Mouse (Mus musculus): ENCODE data around the gene P2ry13. TPM values are rescaled to one million over a fixed set of nuclear protein-coding genes. Genes with fewer than 3 reads are reported as not detected.

The P2ry13 gene
- polyA plus RNA-seq, 1 experiment: 1.9 TPM

DNA sequence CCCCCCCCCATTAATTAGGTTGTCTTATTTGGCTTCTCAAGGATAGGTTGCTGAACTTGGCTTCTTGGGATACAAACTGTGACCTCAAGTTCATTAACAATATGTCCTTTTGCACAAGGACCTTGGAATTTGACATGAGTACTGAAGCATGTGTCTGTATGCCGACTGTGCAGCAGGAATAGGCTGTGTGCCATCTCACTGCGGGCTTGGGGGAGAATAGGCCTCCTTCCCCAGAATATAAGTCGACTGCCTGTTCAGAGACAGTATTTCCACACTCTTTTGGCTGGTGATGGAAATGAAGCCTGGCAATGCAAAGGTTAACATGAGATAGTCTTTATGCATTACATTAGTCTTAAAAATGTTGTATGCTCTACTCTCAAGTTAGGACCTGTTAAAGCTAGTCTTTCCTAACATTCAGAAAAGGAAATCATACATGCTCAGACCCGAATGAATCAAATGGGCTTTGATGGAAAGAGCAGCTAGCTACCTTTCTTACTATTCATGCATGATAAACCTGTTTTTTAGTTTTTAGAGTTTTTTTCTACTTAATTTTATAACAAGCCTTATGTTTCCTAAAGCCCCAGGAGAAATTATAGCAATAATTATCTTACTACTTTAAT, 13.2 kb downstream of the P2ry13 start:
- peak; percentile 71 for DNase-seq (ENCODE audit: low read depth)

- no peak for DNase-seq (ENCODE audit: low read depth)
Observed at GRCm38 (mm10) chr3:59194938-59195337, 15.7 kb downstream of the P2ry13 start, which contains the start of gene Gpr87. Gpr87 (minus strand) TSS chr3:59195104.

DNA sequence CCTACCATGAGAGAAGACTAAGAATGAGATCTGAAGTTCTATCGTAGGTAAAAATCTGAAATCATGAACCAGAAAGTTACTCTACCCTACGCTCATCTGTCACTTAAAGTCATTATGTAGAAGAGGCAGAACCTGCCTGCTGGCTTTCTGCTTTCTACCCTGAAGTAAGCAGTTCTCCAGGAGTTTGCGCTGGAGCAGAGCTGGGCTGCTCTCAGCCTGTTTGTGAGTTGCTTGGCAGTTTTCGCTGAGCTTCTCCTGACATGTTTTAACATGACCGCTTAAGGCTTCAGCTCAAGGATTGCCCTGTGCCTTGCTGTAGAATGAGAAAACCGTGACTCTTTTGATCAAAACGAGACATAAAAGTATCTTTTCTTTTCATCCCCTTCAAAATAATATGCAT, 16.6 kb downstream of the P2ry13 start:
- peak; percentile 54 for DNase-seq (ENCODE audit: low read depth)

- DNase-seq (ENCODE audit: low read depth): no peak
Observed at GRCm38 (mm10) chr3:59191674-59192073, 19.0 kb downstream of the P2ry13 start.

- no peak for DNase-seq (ENCODE audit: low read depth)
Observed at GRCm38 (mm10) chr3:59187336-59187735, 23.3 kb downstream of the P2ry13 start.

DNA sequence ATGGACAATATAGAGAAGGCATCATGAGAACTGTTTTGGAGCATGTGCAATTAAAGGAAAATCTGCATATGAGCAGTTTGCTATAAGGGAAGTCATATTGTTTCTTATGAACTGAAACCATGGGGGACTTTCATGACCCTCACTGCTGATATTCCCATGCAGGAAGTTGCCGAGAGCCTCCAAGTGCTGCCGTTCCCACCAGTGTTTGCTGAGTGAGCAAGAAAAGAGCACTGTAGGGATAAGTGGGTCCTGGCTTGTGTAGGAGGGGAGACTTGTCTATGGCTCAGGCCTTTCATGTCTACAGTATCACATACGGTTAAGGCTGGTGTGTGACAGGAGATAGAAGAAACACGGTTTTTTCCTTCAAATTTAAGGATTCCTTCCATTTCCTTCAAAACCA, 25.0 kb downstream of the P2ry13 start:
- DNase-seq (ENCODE audit: low read depth): no peak

GRCm38 (mm10) chr3:59182129-59182528, 28.6 kb downstream of the P2ry13 start:
- no peak for DNase-seq (ENCODE audit: low read depth)

- no peak for DNase-seq (ENCODE audit: low read depth)
Observed at GRCm38 (mm10) chr3:59181134-59181533, 29.5 kb downstream of the P2ry13 start.

- no peak for DNase-seq (ENCODE audit: low read depth)
Observed at GRCm38 (mm10) chr3:59176871-59177270, 33.8 kb downstream of the P2ry13 start.

- no peak for DNase-seq (ENCODE audit: low read depth)
Observed at GRCm38 (mm10) chr3:59175234-59175633, 35.4 kb downstream of the P2ry13 start.

DNA sequence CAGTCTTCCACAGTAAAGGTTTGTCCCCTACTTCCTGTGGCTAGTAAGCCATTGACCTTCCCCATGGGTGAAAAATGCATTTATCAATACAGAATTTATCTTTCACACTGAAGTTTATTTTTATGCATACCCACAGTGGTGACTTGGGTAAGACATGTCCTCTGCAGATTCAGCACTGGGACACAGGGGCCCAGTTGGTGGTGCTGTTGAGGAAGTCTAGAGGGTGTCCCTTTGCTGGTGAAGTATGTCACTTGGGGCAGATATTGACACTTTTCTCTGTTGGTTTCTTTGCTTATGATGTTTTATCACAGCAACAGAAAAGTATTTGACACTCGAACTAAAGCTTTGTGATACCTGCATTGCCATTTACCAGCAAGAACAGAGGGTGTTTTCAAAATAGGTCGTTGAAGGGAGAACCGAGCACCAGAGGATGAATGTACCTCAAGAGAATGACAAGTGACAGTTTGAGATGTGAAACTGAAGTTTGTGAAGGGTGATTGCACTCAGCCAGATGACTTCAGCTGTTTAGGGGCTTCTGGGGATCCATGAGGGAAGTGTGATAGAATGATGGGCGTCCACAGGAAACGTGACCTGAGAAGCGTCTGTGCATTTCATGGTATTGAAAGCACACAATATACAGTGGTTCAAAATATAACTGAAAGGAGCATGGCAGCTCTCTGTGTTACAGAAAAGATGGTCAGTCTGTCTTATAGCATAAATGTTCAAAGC, 36.1 kb downstream of the P2ry13 start:
- DNase-seq (ENCODE audit: low read depth): no peak

DNA sequence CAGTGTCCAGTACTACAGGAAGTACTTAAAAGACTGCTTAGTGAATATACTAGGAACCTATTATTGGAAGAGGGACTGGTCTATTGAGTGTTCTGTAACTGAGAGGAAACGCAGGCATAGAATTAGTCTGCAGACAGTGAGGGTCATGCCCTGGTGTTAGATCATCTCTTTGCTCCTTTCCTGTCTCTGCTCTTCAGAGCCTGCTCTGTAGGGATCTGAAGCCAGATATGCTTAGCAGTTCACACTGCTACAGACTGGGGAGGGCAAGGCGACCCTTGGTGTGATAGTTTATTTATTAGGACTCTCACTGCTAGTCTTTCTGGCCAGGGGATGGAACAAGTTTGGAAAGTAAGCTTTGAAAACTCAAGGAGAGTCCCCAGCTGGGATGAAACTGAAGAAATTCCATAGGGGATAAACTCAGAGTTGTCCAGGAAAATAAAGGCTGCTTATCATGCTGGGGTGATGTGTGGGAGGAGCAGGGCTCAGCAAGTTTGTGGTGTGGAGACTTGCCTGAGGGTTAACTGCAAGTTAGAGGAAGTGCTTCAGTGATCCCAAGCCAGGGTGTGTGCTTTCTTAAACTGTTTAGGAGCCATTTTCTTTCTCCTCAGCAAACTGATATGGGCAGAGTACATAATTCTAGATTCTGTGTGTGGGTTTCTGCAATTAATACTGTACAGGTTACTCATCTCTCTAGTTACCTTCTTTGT, 40.6 kb downstream of the P2ry13 start:
- DNase-seq (ENCODE audit: low read depth): no peak

DNA sequence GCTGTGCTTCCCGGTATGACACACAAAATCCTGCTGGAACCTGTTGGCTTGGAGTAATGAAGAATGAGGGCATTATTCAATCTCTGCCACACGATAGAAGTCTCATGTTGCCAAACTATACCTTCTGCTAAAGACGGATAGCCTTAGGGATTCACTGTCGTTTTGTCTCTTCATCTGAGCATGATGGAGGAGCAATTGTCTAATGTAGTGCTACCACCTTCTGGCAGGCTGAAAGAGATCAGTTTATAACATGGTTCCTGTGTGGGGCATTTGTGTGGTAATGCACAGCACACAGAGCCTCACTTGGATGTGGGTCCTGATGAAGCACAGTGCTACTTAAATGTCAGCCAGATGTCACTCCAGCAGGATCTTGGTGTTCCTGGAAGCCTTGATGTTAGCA, 41.5 kb downstream of the P2ry13 start:
- peak; percentile 36 for DNase-seq (ENCODE audit: low read depth)

DNA sequence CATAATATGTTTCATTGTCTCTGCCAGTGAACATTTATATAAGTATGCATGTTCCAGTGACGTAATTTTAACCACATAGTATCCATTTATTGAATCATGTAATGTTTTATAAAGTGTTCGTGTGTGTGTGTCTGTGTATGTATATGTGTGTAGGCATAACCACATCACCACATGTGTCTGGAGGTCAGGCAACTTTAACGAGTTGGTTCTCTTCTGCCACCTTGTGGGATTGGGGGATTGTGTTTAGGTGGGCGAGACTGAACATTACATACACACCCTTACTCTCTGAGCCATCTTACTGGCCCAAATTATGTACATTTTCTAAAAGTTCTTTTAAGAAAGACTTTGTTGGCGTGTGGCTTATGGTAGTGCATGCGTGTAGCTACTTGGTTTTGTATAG, 42.2 kb downstream of the P2ry13 start:
- DNase-seq (ENCODE audit: low read depth): no peak

DNA sequence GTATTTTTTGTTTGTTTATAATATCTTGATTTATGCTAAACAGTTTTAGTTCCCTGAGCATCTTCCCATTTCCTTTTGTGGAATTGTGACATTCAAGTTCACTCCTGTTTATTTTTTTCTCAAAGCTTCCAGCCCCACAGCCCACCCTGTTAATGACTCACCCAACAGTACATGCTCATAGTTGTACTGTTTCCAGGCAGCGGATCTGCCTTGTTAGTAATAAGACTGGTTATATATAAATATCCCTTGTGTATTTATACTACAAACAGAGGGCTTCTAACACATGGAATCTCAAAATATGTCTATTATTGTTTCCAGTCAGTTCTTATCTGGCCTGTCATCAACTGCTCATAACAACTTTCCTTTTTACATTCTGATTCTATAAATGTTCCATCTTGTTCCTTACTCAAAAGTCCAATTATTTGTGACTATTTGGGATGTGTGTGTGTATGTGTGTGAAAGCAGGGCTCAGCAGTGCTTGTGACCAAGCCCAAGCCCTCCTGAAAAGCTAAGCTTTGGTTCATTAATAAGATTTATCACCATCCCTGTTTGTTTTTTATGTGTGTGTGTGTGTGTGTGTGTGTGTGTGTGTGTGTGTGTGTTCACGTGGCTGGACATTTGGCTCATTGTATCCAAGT, 43.1 kb downstream of the P2ry13 start:
- DNase-seq (ENCODE audit: low read depth): no peak

GRCm38 (mm10) chr3:59160465-59160864, 50.2 kb downstream of the P2ry13 start:
- DNase-seq (ENCODE audit: low read depth): no peak

Other genes starting within 250 kb of the P2ry13 start
- gene Med12l, start 205.1 kb downstream of the P2ry13 start, polyA plus RNA-seq (2012; rRNA removed): 2.8 and 3.9 TPM in 2 replicates
- gene Gpr171, start 109.1 kb downstream of the P2ry13 start, polyA plus RNA-seq (2012; rRNA removed): 0.11 and 0.16 TPM in 2 replicates
- 1.6 and 2.7 TPM in 2 replicates for gene P2ry14, start 57.3 kb downstream of the P2ry13 start, polyA plus RNA-seq (2012; rRNA removed)
- gene Gpr87, start 15.8 kb downstream of the P2ry13 start, polyA plus RNA-seq (2012; rRNA removed): 0.51 and 0.76 TPM in 2 replicates
- gene P2ry12, start 52.0 kb upstream of the P2ry13 start, polyA plus RNA-seq (2012; rRNA removed): 2.8 and 5.7 TPM in 2 replicates
- 2.2 and 2.9 TPM in 2 replicates for gene Igsf10, start 133.5 kb upstream of the P2ry13 start, polyA plus RNA-seq (2012; rRNA removed)

Data from gonadal fat pad, adult 2 months (tissue).